Mouse (Mus musculus) lung, postnatal 14 days (tissue): ENCODE data around the gene Rnf4.

Experiments
- DNase-seq: peaks from one replicate; pipeline ENCODE4 v3.0.0; 2021

Gene Rnf4

GRCm38 (mm10) chr5:34336097-34336774, at the start of gene Rnf4:
Gene Rnf4 (plus strand): TSS chr5:34336289.
- DNase-seq, result peak; percentile 99

- no peak for DNase-seq
Observed at GRCm38 (mm10) chr5:34286516-34286915, 49.6 kb upstream of the Rnf4 start.

GRCm38 (mm10) chr5:34287001-34287837, 48.9 kb upstream of the Rnf4 start:
- DNase-seq, result no peak

GRCm38 (mm10) chr5:34287838-34288145, 48.3 kb upstream of the Rnf4 start:
- DNase-seq, result no peak

- DNase-seq, result peak; percentile 58
Observed at GRCm38 (mm10) chr5:34288154-34288716, 47.9 kb upstream of the Rnf4 start, which contains the start of the genes Zfyve28 and Cfap99. Gene Zfyve28 (minus strand): TSS chr5:34288449. Gene Cfap99 (plus strand): TSS chr5:34288600.

- DNase-seq, result no peak
Observed at GRCm38 (mm10) chr5:34289286-34289685, 46.8 kb upstream of the Rnf4 start.

GRCm38 (mm10) chr5:34293363-34293762, 42.7 kb upstream of the Rnf4 start:
- DNase-seq, result no peak

- no peak for DNase-seq
Observed at GRCm38 (mm10) chr5:34294696-34295095, 41.4 kb upstream of the Rnf4 start.

- DNase-seq, result no peak
Observed at GRCm38 (mm10) chr5:34295141-34295540, 40.9 kb upstream of the Rnf4 start.

- no peak for DNase-seq
Observed at GRCm38 (mm10) chr5:34298061-34298460, 38.0 kb upstream of the Rnf4 start.

GRCm38 (mm10) chr5:34298937-34299535, 37.1 kb upstream of the Rnf4 start:
- DNase-seq, result no peak

GRCm38 (mm10) chr5:34302377-34302776, 33.7 kb upstream of the Rnf4 start:
- DNase-seq, result no peak

GRCm38 (mm10) chr5:34309016-34309415, 27.1 kb upstream of the Rnf4 start:
- no peak for DNase-seq

- DNase-seq, result no peak
Observed at GRCm38 (mm10) chr5:34319491-34320034, 16.5 kb upstream of the Rnf4 start.

- DNase-seq, result no peak
Observed at GRCm38 (mm10) chr5:34321236-34321635, 14.9 kb upstream of the Rnf4 start.

GRCm38 (mm10) chr5:34325286-34325685, 10.8 kb upstream of the Rnf4 start:
- DNase-seq, result no peak

- peak; percentile 5 for DNase-seq
Observed at GRCm38 (mm10) chr5:34326249-34326691, 9.8 kb upstream of the Rnf4 start.

- peak; percentile 6 for DNase-seq
Observed at GRCm38 (mm10) chr5:34326875-34327576, 9.1 kb upstream of the Rnf4 start.

GRCm38 (mm10) chr5:34330136-34330535, 6.0 kb upstream of the Rnf4 start:
- no peak for DNase-seq

- no peak for DNase-seq
Observed at GRCm38 (mm10) chr5:34334081-34334480, 2.0 kb upstream of the Rnf4 start.

GRCm38 (mm10) chr5:34335539-34336096, 471 bp upstream of the Rnf4 start:
- DNase-seq, result no peak
